Mouse (Mus musculus): ENCODE data around the gene Rmdn2.

The Rmdn2 gene

DNA sequence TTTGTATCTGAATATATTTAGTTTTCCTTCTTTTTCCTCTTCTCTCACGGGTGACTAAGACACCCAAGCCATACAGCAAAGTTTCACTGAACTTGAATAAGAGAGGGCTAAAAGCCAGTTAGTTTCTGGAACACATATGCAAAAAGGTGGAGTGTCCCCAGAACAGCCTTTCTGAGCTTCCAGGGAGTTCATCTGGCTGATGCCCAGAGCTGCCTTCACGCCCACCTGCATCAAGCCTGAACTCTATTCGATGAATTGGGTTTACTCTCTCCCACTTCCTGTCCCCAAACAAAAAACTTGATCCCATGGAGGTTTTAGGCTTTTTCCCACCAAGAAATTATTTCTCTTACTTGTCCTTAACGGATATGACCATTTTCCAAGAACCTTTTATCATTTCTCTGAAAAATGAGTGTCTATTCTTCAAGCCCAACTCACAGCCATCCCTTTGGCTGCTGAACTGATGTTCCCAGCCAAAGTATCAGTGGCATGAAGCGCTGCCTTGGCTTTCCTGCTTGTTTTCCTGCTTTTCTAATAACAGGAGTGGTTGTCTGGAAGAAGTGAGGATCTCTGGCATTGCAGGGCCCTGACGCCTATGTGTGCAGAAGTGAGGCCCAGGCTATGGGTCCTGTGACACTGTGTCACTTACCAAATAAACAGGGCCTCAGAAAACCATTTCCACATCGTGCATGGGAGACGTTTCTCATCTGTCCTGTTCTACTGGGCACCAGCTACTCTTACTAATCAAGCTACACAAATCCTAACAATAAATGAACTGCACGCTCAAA lies 94.2 kb downstream of the Rmdn2 start:
- DNase-seq (ENCODE audit: low read depth) = no peak

DNA sequence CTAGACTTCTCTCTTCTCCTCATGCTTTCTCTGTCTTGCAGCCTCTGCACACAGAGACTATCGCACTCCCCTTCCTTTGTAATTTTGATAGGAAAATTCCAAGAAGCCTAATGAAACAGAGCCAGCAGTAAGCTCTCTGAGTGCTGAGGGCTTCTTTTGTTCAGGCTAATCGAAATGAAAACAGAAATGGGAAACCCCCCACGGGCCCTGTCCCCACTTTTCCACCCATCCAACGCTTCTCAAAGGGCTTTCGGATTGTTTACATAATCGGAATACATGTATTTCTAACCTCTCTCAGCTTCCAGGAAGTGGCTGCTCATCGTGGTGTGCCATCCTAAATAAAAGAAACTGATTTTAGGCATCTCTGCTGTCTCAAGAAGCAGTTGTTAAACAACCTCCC lies 96.5 kb downstream of the Rmdn2 start:
- DNase-seq (ENCODE audit: low read depth) = no peak

DNA sequence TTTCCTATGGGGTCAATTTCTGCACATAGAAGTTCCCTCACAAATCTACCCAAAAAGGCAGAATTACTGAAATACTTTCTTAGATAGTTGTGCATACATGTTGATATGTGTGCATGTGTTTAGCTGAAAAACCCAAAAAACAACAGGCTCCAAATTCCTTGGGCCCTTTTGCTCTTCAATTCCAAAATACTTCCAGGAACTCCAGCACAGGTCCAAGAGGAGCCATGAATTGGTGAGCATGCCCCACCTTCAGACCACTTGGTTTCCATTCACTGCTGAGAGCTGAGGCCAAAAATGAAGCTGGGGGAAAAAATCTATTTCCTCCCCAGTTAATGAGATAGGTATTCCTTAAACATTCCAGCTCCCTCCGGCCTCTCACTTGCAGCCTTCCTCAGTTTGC lies 98.1 kb downstream of the Rmdn2 start:
- no peak for DNase-seq (ENCODE audit: low read depth)

DNA sequence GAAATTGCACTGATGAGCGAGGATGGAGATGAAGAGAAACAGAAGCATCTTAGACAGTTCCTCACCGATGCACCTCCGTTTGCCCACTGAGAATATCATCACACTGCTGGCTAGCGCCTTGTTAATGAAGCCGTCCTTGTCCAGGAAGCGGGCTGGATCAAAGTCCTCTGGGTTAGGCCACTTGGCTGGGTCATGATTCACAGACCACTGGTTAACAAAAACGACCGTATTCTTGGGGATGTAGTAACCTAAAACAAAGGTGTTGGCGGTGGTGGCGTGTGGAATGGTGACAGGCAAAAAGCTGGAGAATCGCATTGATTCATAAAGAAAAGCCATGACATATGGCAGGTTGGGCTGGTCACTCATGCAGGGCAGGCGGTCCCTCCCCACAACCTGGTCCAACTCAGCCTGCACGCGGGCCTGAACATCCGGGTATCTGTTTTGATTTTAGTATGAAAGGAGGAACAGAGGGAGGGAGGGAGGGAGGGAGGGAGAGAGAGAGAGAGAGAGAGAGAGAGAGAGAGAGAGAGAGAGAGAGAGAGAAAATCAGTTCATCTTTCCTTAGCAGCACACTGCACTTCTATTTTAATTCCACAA lies 98.7 kb downstream of the Rmdn2 start:
- DNase-seq (ENCODE audit: low read depth) = no peak

DNA sequence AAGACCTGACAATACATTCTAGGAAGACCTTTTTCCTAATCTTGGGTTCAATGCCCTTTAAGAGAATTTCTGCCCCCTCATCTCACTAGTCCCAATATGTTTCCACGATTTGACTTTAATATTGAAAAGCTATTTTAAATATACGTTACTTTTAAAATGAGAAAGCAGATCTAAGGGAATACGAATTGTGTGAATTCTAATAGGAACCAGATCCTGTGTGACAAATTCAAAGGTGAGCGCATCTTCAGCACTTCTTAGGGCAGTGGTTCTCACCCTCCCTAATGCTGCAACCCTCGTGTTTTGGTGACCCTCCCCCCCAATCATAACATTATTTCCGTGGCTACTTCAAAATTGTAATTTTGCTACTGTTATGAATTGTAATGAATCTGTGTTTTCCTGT lies 100.3 kb downstream of the Rmdn2 start:
- DNase-seq (ENCODE audit: low read depth) = no peak

DNA sequence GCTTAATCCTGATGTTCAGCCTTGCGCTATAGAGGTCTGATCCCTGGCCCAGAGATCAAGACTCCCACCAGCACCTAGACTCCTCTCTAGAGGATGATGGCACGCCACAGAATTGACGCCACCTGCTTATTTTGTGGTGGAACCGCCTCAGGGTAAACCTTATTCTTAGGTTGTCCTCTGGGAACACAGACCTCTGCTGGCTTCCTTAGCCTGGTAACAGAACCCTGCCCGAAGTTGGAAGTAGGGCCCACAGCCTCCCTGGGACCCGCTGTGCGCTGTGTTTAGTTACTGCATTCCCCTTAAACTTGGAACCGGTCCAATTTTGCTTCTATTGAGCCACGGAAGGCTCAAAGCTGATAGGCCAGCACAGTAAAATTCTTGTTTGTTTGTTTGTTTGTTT lies 100.9 kb downstream of the Rmdn2 start:
- DNase-seq (ENCODE audit: low read depth) = peak; percentile 5

DNA sequence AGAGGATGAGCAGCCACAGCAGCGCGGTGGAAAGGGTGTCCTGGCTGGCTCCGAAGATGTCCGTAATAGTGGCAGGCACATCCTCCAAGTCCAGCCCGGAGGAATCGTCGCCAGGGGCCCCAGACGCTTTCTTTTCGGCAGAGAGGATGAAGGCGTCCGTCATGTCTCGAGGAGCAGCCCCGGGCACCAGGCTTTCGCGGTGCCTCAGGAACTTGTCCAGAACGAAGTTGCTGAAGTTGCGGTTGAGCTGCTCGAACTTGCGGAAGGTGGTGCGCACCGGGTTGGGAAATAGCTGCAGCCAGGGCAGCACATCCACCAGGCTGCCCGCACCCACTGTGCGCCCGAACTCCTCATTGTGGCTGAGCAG lies 101.6 kb downstream of the Rmdn2 start:
- no peak for DNase-seq (ENCODE audit: low read depth)

DNA sequence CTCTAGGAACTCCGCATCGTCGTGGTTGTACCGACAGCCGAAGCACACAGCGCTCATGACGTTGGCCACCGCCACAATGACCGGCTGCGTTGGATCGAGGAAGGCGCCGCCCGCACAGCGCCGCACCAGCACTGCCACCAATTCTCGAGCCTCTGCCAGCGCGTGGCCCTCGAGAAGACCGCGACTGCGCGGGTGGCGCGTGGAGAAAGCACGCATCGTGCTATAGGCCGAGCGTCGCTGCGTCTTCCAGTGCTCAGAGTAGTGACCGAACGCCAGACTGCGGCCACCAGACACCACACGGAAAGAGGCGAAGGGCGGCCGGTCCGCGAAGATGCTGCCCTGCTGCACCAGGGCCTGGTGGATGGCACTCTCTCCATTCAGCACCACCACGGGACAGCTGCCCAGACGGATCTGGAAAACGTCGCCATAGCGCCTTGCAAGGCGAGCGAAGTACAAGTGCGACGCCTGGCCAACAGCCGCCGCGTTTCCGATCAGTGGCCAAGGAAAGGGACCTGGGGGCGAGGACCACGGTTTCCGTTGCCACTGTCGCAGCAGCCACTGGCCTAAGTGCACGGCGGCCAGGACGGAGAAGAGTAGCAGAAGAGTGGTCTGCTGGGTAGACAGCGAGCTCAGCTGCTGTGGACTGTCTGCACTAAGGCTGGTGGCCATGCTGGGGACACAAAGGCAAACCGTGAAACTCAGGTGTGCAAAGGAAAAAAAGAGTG lies 102.1 kb downstream of the Rmdn2 start:
- DNase-seq (ENCODE audit: low read depth) = peak; percentile 15

DNA sequence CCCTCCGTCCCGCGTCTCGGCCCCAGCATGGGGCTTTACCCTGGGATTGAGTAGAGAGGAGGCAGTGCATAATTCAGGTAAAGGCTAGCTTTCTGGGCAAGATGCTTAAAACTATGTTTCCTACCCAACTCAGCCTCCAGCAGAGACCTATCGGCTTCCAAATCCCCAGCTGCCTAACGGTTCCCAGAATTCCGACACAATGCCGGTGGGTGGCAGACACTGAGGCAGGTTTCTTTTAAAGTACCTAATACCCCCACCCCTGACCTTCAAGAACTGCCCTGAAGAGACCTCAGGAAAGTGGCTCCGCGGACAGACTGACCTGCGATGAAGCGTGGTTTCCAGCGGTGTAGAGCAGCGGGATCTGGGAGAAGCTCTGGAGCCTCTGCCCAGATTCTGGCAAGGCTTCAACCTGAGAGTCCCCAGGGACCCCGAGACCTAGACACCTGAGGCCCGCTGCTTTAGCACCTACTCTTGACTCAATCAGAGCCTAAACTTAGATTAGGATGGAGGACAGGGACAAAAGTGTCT lies 102.8 kb downstream of the Rmdn2 start:
- DNase-seq (ENCODE audit: low read depth) = peak; percentile 7

DNA sequence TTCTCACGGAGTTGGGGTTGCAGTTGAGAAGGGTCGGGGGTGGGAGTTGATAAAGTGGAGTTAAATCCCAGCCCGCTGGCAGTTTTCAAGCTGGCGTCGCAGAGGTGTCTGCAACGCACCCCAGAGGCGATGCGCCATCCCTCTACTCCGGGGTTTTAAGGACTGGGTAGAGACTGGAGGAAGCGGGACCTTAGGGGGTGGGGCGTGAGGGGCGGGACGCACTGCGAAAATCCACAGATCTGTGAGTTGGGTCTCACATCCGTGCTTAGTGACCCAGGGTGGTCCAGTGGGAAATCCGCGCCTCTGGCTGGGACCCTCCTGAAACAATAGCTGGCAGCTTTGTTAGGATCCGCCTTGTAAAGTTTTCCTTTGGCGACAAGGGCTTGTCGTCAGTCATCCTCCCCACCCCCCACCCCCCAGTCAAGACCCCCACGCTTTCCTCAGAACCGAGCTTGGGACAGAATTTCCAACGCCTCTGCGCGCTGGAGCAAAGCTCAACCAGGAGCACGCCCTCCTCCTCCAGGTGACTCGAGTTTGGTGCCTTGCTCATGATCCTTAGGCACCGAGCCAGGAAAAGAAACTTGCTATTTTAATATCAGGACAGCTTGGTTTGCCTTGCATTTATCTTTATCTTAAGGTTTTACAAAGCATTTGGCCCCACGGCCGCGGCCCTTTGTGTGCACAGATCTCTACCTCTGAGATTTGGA lies 103.4 kb downstream of the Rmdn2 start, which contains the start of gene Cyp1b1:
Gene Cyp1b1 (minus strand): TSS at position 131 of the 707 bp plus-strand sequence.
- peak; percentile 20 for DNase-seq (ENCODE audit: low read depth)

DNA sequence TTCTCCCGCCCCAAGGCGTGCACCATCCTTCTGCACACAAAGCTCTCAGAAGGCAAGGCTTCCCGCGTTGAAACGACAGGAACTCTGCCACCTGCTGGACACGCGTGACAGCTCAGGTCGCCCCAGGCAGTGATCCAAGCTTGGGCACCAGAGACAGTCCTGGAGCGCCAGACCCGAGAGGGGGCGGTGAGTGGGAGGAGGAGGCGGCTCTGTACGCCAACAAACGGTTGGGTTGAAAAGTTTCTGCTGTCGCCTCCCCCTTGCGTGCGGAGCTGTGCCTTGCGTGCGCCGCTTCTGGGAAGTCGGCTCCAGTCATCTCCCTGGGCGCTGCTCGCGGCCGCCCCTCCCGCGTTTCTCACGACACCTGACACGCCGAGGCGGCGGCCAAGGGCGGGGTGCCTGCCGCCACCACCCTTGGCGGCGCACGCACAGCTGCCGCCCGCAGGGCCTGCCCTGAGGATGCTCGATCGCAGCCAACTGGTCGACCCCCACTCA lies 104.0 kb downstream of the Rmdn2 start:
- peak; percentile 88 for DNase-seq (ENCODE audit: low read depth)

DNA sequence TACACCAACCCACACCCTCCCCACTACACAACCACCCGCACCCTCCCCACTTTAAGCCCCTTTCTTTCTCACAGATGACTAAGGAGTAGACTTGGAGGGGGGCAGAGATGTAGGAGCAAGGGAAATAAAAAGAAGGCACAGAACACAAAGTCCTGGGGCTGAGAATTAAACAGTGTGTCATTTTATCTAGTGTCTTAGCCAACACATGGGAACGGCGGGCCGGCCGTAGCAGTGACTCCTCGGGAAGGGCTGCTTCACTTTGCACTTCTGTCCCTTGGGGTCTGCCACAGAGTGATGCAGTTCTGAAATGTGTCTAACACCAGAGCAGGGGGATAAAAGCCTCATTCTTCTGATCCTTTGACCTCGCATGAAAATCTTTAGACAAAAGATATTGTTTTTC lies 109.0 kb downstream of the Rmdn2 start:
- DNase-seq (ENCODE audit: low read depth) = no peak

DNA sequence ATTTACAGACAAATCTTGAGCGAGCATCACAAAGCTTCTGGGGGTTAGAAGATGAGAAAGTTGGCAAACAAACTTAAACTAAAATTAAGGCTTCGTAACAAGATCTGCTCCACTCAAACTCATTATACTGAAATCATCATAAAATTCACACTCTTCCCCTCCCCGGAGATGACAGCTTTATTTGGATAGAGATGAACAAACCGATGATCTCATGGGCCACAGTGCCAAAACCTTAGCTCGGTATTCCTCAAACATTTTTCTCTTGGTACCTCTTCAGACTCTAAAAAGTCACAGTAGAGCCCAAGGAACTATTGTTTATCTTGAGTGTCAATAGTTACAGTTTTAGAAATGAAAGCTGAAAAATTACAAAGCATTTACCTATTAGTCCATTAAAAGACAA lies 115.0 kb downstream of the Rmdn2 start:
- no peak for DNase-seq (ENCODE audit: low read depth)

DNA sequence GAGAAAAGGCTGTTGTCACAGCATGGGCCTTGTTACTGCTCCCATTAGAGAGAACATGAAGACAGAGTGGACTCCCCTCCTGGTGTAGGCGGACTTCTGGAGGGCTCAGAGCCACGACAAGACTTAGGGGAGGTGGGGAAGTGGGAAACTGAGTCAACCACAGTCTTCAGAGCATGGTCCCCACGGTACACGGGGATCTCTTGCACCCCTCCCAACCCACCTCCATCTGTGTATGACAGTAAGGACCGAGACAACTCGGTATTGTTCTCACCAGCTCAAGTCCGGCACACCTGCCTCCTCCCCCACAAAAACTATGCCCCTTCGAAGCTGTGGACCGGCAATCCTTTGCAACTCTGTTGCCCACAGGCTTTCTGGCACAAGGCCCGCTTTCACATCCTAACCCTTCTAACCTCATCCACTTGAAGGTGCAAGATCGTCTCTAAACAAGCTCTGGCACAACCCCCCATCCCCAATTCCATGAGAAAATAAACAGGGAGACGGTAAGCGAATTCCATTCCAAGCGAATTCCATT lies 116.5 kb downstream of the Rmdn2 start:
- DNase-seq (ENCODE audit: low read depth) = no peak

DNA sequence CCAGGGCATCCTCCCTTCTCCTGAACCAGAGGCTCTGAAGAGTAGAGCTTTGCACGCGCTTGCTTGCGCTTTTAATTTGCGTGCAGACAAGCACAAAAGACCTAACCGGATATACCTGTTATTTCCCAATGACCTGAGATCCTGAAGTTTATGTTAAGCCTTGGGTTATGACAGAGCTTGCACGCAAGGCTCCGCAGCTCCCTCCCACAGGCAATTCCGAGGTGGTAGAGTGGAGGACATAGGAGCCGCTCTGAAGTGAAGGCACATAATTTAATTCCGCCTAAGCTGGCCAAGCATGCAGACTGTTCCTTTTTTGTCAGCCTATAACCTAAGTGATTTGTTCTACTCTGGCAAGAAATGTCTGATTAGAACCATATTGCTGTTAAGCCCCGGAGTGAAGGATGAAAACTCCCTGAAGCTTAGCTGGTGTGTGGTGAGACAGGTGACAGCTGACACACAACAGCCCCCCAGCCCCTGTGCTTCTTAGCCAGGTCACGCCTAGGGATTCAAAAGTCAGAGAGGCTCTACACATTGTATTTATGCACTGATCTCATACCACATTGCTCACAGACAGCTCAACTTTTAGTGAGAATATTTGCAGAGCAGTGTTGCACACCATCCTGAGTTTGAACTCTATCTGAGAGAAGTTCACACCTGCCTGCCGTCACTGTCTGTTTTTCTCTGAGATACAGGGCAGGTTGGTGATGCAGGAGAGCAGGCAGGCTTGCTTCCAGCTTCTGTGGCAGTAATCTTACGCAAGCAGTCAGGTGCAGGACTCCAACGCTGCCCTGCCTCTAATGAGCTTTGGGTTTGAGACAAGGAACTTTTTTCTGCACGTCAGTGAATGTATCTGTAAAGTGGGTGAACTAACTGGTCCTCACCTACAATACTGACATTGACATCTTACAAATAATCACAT lies 117.2 kb downstream of the Rmdn2 start:
- no peak for DNase-seq (ENCODE audit: low read depth)

DNA sequence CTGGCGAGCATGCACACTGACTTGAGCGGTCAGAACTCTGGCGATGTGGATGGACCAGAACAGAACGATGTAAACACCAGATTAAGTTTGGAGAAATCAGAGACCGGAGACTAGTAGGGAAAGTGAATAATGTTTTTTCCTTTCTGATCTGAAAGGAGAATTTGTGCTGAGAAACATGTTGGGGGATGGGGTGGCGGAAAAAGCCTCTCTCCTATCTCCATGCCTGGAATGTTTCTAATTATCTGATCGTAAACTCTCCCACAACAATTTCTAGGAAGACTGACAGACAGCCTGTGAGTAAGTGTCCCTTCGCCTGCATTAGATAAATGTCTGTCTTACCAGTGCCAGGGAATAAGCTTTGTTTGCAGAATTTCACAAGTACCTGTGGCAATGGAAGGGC lies 119.3 kb downstream of the Rmdn2 start:
- DNase-seq (ENCODE audit: low read depth) = no peak

DNA sequence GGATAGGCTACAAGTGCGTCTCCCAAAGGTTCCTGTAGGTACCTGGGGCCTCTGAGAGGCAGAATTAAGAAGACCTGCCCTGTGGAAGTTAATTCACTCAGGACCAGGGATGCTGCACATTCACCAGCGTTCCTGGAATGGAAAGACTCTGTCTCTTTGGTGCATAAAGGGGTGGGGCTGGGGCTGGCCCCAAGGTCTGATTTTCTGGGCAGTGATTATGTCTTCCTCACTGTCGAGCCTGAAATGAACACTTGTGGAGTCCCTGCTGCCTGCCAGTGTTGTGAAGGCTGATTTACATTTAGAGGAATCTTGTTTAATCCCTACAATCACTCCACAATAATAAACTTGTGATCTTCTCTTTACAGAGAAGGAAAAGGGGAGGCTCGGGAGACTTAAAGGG lies 121.4 kb downstream of the Rmdn2 start:
- DNase-seq (ENCODE audit: low read depth) = no peak

DNA sequence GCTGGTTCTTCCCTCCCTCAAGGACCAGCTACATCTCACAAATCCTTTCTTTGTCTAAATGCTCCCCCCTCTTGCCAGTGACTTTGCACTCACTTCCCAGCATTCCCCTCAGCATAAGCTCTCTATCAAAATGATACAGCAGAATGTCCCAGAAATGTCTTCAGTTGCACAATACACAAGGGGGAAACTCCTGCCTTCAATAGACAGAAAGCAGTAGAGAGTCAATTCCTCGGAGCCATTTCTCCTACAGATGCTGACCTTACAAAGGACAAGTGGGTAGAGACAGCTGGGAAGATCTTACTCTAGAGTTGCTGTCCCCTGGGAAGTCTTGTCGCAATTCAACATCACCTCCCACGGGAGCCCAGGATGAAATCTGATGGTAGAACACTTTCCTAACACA lies 125.9 kb downstream of the Rmdn2 start:
- DNase-seq (ENCODE audit: low read depth) = no peak

DNA sequence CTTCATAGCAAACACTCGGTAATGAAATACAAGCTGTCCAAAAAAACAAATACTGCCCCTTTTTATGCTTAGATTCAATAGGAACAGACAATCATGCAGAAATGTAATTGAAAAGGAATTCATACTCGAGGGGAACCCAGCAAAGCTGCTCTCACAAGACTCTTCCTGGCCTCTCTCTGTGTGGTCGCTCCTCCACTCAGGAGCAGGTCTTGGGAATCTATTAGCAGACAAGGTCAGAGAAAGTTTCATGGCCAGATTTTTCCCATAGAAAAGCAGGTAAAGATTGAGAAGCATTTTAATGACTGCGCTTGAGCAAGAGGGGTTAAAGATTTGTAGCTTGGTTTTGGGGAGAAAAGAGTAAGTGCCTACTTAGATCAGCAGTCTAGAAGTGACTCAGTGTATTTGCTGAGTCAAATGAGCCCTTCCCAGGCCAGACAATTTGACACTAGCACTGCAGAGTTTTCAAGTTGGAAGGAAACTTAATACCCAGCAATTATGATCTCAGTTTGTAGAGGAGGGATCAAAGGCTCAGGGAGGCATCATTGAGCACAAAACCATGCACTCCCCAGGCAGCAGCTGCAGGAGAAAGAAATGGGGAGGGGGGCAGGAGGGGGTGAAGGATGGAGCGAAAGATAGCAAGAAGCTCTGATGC lies 127.3 kb downstream of the Rmdn2 start:
- DNase-seq (ENCODE audit: low read depth) = no peak

DNA sequence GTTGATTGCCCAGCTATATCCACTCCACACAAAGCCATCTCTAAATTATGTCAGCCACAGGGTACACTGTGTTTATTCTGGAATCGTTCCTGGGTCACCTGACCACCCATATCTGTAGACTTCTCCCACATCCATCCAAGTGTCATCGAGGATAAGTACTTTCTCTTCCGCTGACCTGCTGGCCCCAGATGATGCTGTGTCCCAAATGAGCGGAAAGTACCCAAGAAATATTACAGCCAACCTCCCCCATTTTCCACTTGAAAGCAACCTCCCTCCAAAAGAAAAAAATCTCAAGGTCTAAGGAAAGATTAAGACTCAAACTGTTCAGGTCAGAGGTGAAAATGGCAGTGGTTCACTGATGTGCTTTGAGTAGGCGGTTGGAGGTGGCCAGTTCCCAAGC lies 131.0 kb downstream of the Rmdn2 start:
- no peak for DNase-seq (ENCODE audit: low read depth)

Measured in naive thymus-derived CD4-positive, alpha-beta T cell, adult 2 months (primary cell).